Mouse (Mus musculus) CH12.LX (cell line): ENCODE measurements at regions not wholly inside any gene's neighbourhood (a gene's known extent, or its start where the extent isn't known, plus 50 kb on each side); places are given as distances from the start of the nearest gene placed in this dataset.

Experiments
- DNase-seq: peaks from one replicate; pipeline ENCODE4 v3.0.0-alpha.2; 2013; ENCODE audit errors: extremely low read depth
- H3K27ac ChIP-seq: 2 replicates; pipeline ENCODE4 v1.5.1; 2012; ENCODE audit warnings: low read depth, mild to moderate bottlenecking, control low read depth, moderate library complexity; ENCODE audit not compliant: insufficient read depth
- H3K27me3 ChIP-seq: replicated peaks from 2 replicates; pipeline ENCODE3; 2012; ENCODE audit warnings: inconsistent platforms
- H3K36me3 ChIP-seq, 2 experiments: replicated peaks in 1 of 2; 2 replicates each; pipeline versions ENCODE3 to v1.6.1; 2012; ENCODE audit warnings: inconsistent platforms in 1 of 2, low read length in 1 of 2, mild to moderate bottlenecking in 1 of 2, mixed read lengths in 1 of 2, moderate library complexity in 1 of 2; ENCODE audit not compliant: control insufficient read depth in 1 of 2, insufficient read depth in 1 of 2
- H3K4me1 ChIP-seq, 2 experiments: 2 replicates each; pipeline ENCODE4 v1.6.1; 2012; ENCODE audit warnings: inconsistent platforms in 1 of 2, moderate library complexity in 1 of 2; ENCODE audit not compliant: insufficient read depth in 2 of 2, control insufficient read depth in 1 of 2
- H3K4me2 ChIP-seq: 2 replicates; pipeline ENCODE4 v1.6.1; 2012; ENCODE audit warnings: low read depth, mild to moderate bottlenecking, control low read depth; ENCODE audit not compliant: poor library complexity, insufficient read depth, severe bottlenecking
- H3K4me3 ChIP-seq, 3 experiments: fragments of 150-350 bp in 1 of 3; sonication (generic) in 1 of 3; replicated peaks in 1 of 3; 2 replicates each; pipeline versions ENCODE3 to v1.5.1; 2011 to 2012; ENCODE audit warnings: low read depth in 2 of 3, low read length in 2 of 3, mild to moderate bottlenecking in 2 of 3, moderate library complexity in 2 of 3, control low read depth in 1 of 3, improper control_type of control experiment in 1 of 3, inconsistent platforms in 1 of 3, mixed read lengths in 1 of 3; ENCODE audit not compliant: poor library complexity in 1 of 3
- H3K79me2 ChIP-seq: replicated peaks from 2 replicates; pipeline ENCODE4 v1.6.1; 2012; ENCODE audit warnings: mild to moderate bottlenecking, moderate library complexity; ENCODE audit not compliant: control insufficient read depth, poor library complexity, insufficient read depth, severe bottlenecking; ENCODE audit errors: extremely low read depth
- H3K9ac ChIP-seq: 2 replicates; pipeline ENCODE4 v1.6.1; 2012; ENCODE audit warnings: low read depth, mild to moderate bottlenecking, control low read depth, moderate library complexity; ENCODE audit not compliant: insufficient read depth
- H3K9me3 ChIP-seq: replicated peaks from 2 replicates; pipeline ENCODE3; 2012; ENCODE audit warnings: low read length, inconsistent platforms, mixed read lengths
- CHD1 ChIP-seq: IDR thresholded peaks from 2 replicates; pipeline ENCODE4 v1.6.1; 2012; ENCODE audit warnings: low read depth, low read length, improper control_type of control experiment, inconsistent platforms
- CHD2 ChIP-seq: IDR thresholded peaks from 2 replicates; pipeline ENCODE4 v1.6.1; 2011; ENCODE audit warnings: low read length, improper control_type of control experiment
- E2F4 ChIP-seq: IDR thresholded peaks from 2 replicates; pipeline ENCODE4 v1.6.1; 2011; ENCODE audit warnings: low read depth, low read length, improper control_type of control experiment; ENCODE audit not compliant: insufficient replicate concordance
- ELF1 ChIP-seq: IDR thresholded peaks from 2 replicates; pipeline ENCODE4 v1.6.1; 2014; ENCODE audit warnings: low read depth, mild to moderate bottlenecking, inconsistent platforms, low read length, improper control_type of control experiment
- EP300 ChIP-seq: IDR thresholded peaks from 2 replicates; pipeline ENCODE4 v1.6.1; 2011; ENCODE audit warnings: low read length, improper control_type of control experiment
- ETS1 ChIP-seq: conservative IDR thresholded peaks from 2 replicates; pipeline ENCODE4 v1.6.1; 2012; ENCODE audit warnings: low read depth, mild to moderate bottlenecking, inconsistent platforms, low read length, improper control_type of control experiment, moderate library complexity
- GABPA ChIP-seq: IDR thresholded peaks from 2 replicates; pipeline ENCODE4 v1.6.1; 2012; ENCODE audit warnings: low read depth, low read length, improper control_type of control experiment, inconsistent platforms; ENCODE audit not compliant: insufficient replicate concordance
- HCFC1 ChIP-seq: IDR thresholded peaks from 2 replicates; pipeline ENCODE4 v1.6.1; 2012; ENCODE audit warnings: low read depth, mild to moderate bottlenecking, inconsistent platforms, low read length, improper control_type of control experiment
- IRF4 ChIP-seq: IDR thresholded peaks from 2 replicates; pipeline ENCODE4 v1.6.1; 2014; ENCODE audit warnings: low read depth, mild to moderate bottlenecking, inconsistent platforms, low read length, improper control_type of control experiment
- JUND ChIP-seq: conservative IDR thresholded peaks from 2 replicates; pipeline ENCODE4 v1.6.1; 2011; ENCODE audit warnings: low read depth, low read length, improper control_type of control experiment
- KAT2A ChIP-seq: IDR thresholded peaks from 2 replicates; pipeline ENCODE4 v1.6.1; 2012; ENCODE audit warnings: low read length, improper control_type of control experiment, inconsistent platforms; ENCODE audit not compliant: insufficient replicate concordance
- MAFK ChIP-seq: IDR thresholded peaks from 2 replicates; pipeline ENCODE4 v1.6.1; 2011; ENCODE audit warnings: low read length, improper control_type of control experiment; ENCODE audit not compliant: insufficient replicate concordance
- MAZ ChIP-seq: IDR thresholded peaks from 2 replicates; pipeline ENCODE4 v1.6.1; 2012; ENCODE audit warnings: low read depth, mild to moderate bottlenecking, inconsistent platforms, low read length, improper control_type of control experiment, moderate library complexity
- MEF2A ChIP-seq: IDR thresholded peaks from 2 replicates; pipeline ENCODE4 v1.6.1; 2014; ENCODE audit warnings: low read depth, mild to moderate bottlenecking, inconsistent platforms, low read length, improper control_type of control experiment, borderline replicate concordance
- MXI1 ChIP-seq: IDR thresholded peaks from 2 replicates; pipeline ENCODE4 v1.6.1; 2011; ENCODE audit warnings: mild to moderate bottlenecking, low read depth, low read length, improper control_type of control experiment
- NRF1 ChIP-seq: IDR thresholded peaks from 2 replicates; pipeline ENCODE4 v1.6.1; 2014; ENCODE audit warnings: low read depth, mild to moderate bottlenecking, inconsistent platforms, low read length, improper control_type of control experiment, moderate library complexity
- PAX5 ChIP-seq: IDR thresholded peaks from 2 replicates; pipeline ENCODE4 v1.6.1; 2012; ENCODE audit warnings: low read length, inconsistent platforms, mixed read lengths
- RAD21 ChIP-seq: IDR thresholded peaks from 2 replicates; pipeline ENCODE4 v1.6.1; 2011; ENCODE audit warnings: low read depth, mild to moderate bottlenecking, low read length, improper control_type of control experiment, moderate library complexity
- SIN3A ChIP-seq: IDR thresholded peaks from 2 replicates; pipeline ENCODE4 v1.6.1; 2012; ENCODE audit warnings: low read length, improper control_type of control experiment, inconsistent platforms
- SMC3 ChIP-seq: IDR thresholded peaks from 2 replicates; pipeline ENCODE4 v1.6.1; 2011; ENCODE audit warnings: low read depth, low read length, improper control_type of control experiment
- TBP ChIP-seq: conservative IDR thresholded peaks from 2 replicates; pipeline ENCODE4 v1.6.1; 2011; ENCODE audit warnings: low read depth, low read length, improper control_type of control experiment
- TCF12 ChIP-seq: IDR thresholded peaks from 2 replicates; pipeline ENCODE4 v1.6.1; 2014; ENCODE audit warnings: low read depth, mild to moderate bottlenecking, inconsistent platforms, low read length, improper control_type of control experiment
- USF1 ChIP-seq: IDR thresholded peaks from 2 replicates; pipeline ENCODE4 v1.6.1; 2014; ENCODE audit warnings: low read depth, mild to moderate bottlenecking, inconsistent platforms, low read length, improper control_type of control experiment
- USF2 ChIP-seq: conservative IDR thresholded peaks from 2 replicates; pipeline ENCODE4 v1.6.1; 2011; ENCODE audit warnings: low read depth, low read length, improper control_type of control experiment
- ZC3H11A ChIP-seq: IDR thresholded peaks from 2 replicates; pipeline ENCODE4 v1.6.1; 2012; ENCODE audit warnings: low read depth, mild to moderate bottlenecking, inconsistent platforms, low read length, improper control_type of control experiment
- ZMIZ1 ChIP-seq: IDR thresholded peaks from 2 replicates; pipeline ENCODE4 v1.6.1; 2012; ENCODE audit warnings: low read depth, mild to moderate bottlenecking, inconsistent platforms, low read length, improper control_type of control experiment
- dilution Hi-C: fragments of 300-500 bp; cut with MboI; formaldehyde crosslinking; loops from 2 replicates; pipeline ENCODE4 v1.14.3; 2020; ENCODE audit warnings: low sequenced_read_pairs; ENCODE audit not compliant: extremely low pct_unique_long_range_greater_than_20kb, extremely low pct_ligation_motif_present
- in situ Hi-C: fragments of 300-500 bp; cut with MboI; formaldehyde crosslinking; loops from 3 replicates; pipeline ENCODE4 v1.14.3; 2019; ENCODE audit warnings: low sequenced_read_pairs, low pct_ligation_motif_present, low pct_unique_long_range_greater_than_20kb, mixed read lengths

DNA sequence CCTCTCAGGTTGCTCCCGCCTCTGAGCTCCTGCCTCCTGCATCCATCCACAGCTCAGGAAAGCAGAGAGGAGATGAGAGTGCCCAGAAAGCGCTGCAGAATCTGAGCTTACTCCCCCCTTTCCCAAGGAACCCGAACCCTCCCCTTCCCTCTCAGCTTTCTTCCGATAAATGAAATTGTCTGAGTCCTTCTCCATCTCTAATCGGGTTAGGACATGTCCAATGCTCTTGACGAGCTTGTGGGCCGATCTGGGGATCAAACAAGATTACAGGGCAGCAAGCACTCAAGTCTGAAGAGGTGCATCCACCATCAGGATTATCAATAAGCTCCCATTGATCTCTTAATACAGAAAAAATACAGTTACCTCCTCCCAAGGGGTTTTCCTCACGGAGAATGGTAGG is 80.0 kb upstream of the Foxk1 start:
- H3K4me3 ChIP-seq, result no peak overlapping the region
- H3K4me1 ChIP-seq, result peaks cover 0 to 3% of the 10 kb centered on the region in 2 experiments; a peak in 2 of 4 replicates
- H3K4me2 ChIP-seq, result no peak overlapping the region
- in situ Hi-C loops, result loop anchor here (25.0 kb wide), 1 partner anchor 1484 kb away; the partner anchor contains the start of gene Gna12
- no peaks in the 10 kb centered on the region for H3K9me3 ChIP-seq
- H3K79me2 ChIP-seq, result no peaks in the 10 kb centered on the region
- no peak overlapping the region for H3K9ac ChIP-seq
- no peak overlapping the region for H3K27ac ChIP-seq
- no peaks in the 10 kb centered on the region for H3K36me3 ChIP-seq
- dilution Hi-C loops, result no loop called here
- TF ChIP-seq EP300 (no peak), PAX5 (no peak), MAFK (no peak), MEF2A (no peak), KAT2A (no peak), GABPA (no peak), CHD1 (no peak), TCF12 (no peak), USF2 (no peak), NRF1 (no peak), ZC3H11A (no peak), SMC3 (no peak), TBP (no peak), ELF1 (no peak), SIN3A (no peak), HCFC1 (no peak), RAD21 (no peak), USF1 (no peak), ETS1 (no peak)
- DNase-seq, result no peak
- H3K27me3 ChIP-seq, result peaks cover 51% of the 10 kb centered on the region

GRCm38 (mm10) chr5:142324928-142325327 is 76.4 kb upstream of the Foxk1 start:
- H3K9ac ChIP-seq, result no peak overlapping the region
- no peaks in the 10 kb centered on the region for H3K9me3 ChIP-seq
- H3K4me3 ChIP-seq, result no peak overlapping the region
- no peak for TF ChIP-seq MXI1
- no peak for TF ChIP-seq CHD2
- no peak for TF ChIP-seq ZC3H11A
- TF ChIP-seq SMC3, result no peak
- no peak for TF ChIP-seq GABPA
- no peak for TF ChIP-seq MAZ
- TF ChIP-seq RAD21, result no peak
- TF ChIP-seq ZMIZ1, result no peak
- TF ChIP-seq E2F4, result no peak
- no peak for TF ChIP-seq JUND
- no peak for TF ChIP-seq ELF1
- no peak for TF ChIP-seq IRF4
- no peak for TF ChIP-seq MAFK
- no peak for TF ChIP-seq TCF12
- no peak for TF ChIP-seq NRF1
- no peak for TF ChIP-seq SIN3A
- no peak for TF ChIP-seq PAX5
- DNase-seq, result no peak
- no peaks in the 10 kb centered on the region for H3K79me2 ChIP-seq
- dilution Hi-C loops, result no loop called here
- H3K36me3 ChIP-seq, result no peaks in the 10 kb centered on the region
- H3K27ac ChIP-seq, result no peak overlapping the region
- H3K27me3 ChIP-seq, result peaks cover 38% of the 10 kb centered on the region
- no peak overlapping the region for H3K4me2 ChIP-seq
- H3K4me1 ChIP-seq, result peaks cover 0 to 3% of the 10 kb centered on the region in 2 experiments; a peak in 2 of 4 replicates
- in situ Hi-C loops, result loop anchor here (25.0 kb wide), 1 partner anchor 1488 kb away; the partner anchor contains the start of gene Gna12
